Mouse (Mus musculus) MEL (cell line): ENCODE data around the gene Slc7a6. TPM values are rescaled to one million over a fixed set of nuclear protein-coding genes. Genes with fewer than 3 reads are reported as not detected.

Source experiments
- DNase-seq: peaks from one replicate; pipeline ENCODE4 v3.0.0; 2011; ENCODE audit warnings: low read depth, low spot score
- H3K27ac ChIP-seq: 2 replicates; pipeline ENCODE4 v1.5.1; 2012; ENCODE audit warnings: low read depth, mild to moderate bottlenecking, control low read depth, low read length, moderate library complexity; ENCODE audit not compliant: control insufficient read depth
- H3K27me3 ChIP-seq, 2 experiments: fragments of 150-350 bp in 1 of 2; sonication (generic) in 1 of 2; 2 replicates each; pipeline ENCODE4 v1.6.1; 2012; ENCODE audit warnings: low read length in 2 of 2, mild to moderate bottlenecking in 2 of 2, improper control_type of control experiment in 1 of 2, moderate library complexity in 1 of 2; ENCODE audit not compliant: insufficient read depth in 2 of 2, control insufficient read depth in 1 of 2
- H3K36me3 ChIP-seq, 2 experiments: 2 replicates each; pipeline ENCODE4 v1.6.1; 2012 to 2014; ENCODE audit warnings: low read length in 2 of 2, improper control_type of control experiment in 1 of 2, inconsistent platforms in 1 of 2, mild to moderate bottlenecking in 1 of 2; ENCODE audit not compliant: insufficient read depth in 2 of 2, control insufficient read depth in 1 of 2
- H3K4me1 ChIP-seq, 2 experiments: fragments of 150-350 bp in 1 of 2; sonication (generic) in 1 of 2; 2 replicates each; pipeline ENCODE4 v1.6.1; 2012; ENCODE audit warnings: low read length in 2 of 2, improper control_type of control experiment in 1 of 2, mild to moderate bottlenecking in 1 of 2; ENCODE audit not compliant: insufficient read depth in 2 of 2, control insufficient read depth in 1 of 2
- H3K4me3 ChIP-seq, 2 experiments: fragments of 150-350 bp in 1 of 2; sonication (generic) in 1 of 2; 2 replicates each; pipeline ENCODE4 v1.5.1; 2012; ENCODE audit warnings: low read depth in 2 of 2, low read length in 2 of 2, mild to moderate bottlenecking in 2 of 2, moderate library complexity in 2 of 2, control low read depth in 1 of 2, improper control_type of control experiment in 1 of 2; ENCODE audit not compliant: control insufficient read depth in 1 of 2, insufficient read depth in 1 of 2
- H3K79me2 ChIP-seq: 2 replicates; pipeline ENCODE4 v1.6.1; 2012; ENCODE audit warnings: mild to moderate bottlenecking, low read length, moderate library complexity; ENCODE audit not compliant: control insufficient read depth, poor library complexity, insufficient read depth
- H3K9ac ChIP-seq: 2 replicates; pipeline ENCODE4 v1.6.1; 2012; ENCODE audit warnings: low read depth, mild to moderate bottlenecking, control low read depth, low read length, moderate library complexity; ENCODE audit not compliant: control insufficient read depth, poor library complexity, severe bottlenecking
- H3K9me3 ChIP-seq: fragments of 150-350 bp; sonication (generic); replicated peaks from 2 replicates; pipeline ENCODE4 v1.6.1; 2012; ENCODE audit warnings: mild to moderate bottlenecking, low read length, improper control_type of control experiment, moderate library complexity; ENCODE audit not compliant: insufficient read depth
- BHLHE40 ChIP-seq: IDR thresholded peaks from 2 replicates; pipeline ENCODE4 v1.6.1; 2012; ENCODE audit warnings: low read depth, mild to moderate bottlenecking, inconsistent platforms, low read length, improper control_type of control experiment, borderline replicate concordance
- CHD1 ChIP-seq: IDR thresholded peaks from 2 replicates; pipeline ENCODE4 v1.6.1; 2012; ENCODE audit warnings: low read depth, mild to moderate bottlenecking, inconsistent platforms, low read length, improper control_type of control experiment
- CHD2 ChIP-seq: IDR thresholded peaks from 2 replicates; pipeline ENCODE4 v1.6.1; 2011; ENCODE audit warnings: low read length, improper control_type of control experiment
- E2F4 ChIP-seq: IDR thresholded peaks from 2 replicates; pipeline ENCODE4 v1.6.1; 2011; ENCODE audit warnings: low read depth, low read length, improper control_type of control experiment, borderline replicate concordance
- ELF1 ChIP-seq: IDR thresholded peaks from 2 replicates; pipeline ENCODE4 v1.6.1; 2014; ENCODE audit warnings: low read depth, mild to moderate bottlenecking, inconsistent platforms, low read length, improper control_type of control experiment, moderate library complexity
- EP300 ChIP-seq, 2 experiments: IDR thresholded peaks; 2 replicates each; pipeline ENCODE4 v1.6.1; 2011; ENCODE audit warnings: improper control_type of control experiment in 2 of 2, low read length in 2 of 2, low read depth in 1 of 2, mild to moderate bottlenecking in 1 of 2
- GABPA ChIP-seq: IDR thresholded peaks from 2 replicates; pipeline ENCODE4 v1.6.1; 2012; ENCODE audit warnings: low read depth, mild to moderate bottlenecking, inconsistent platforms, low read length, improper control_type of control experiment, moderate library complexity
- JUND ChIP-seq: IDR thresholded peaks from 2 replicates; pipeline ENCODE4 v1.6.1; 2011; ENCODE audit warnings: low read depth, mild to moderate bottlenecking, improper control_type of control experiment, low read length
- KAT2A ChIP-seq: conservative IDR thresholded peaks from 2 replicates; pipeline ENCODE4 v1.6.1; 2012; ENCODE audit warnings: low read depth, low read length, improper control_type of control experiment, inconsistent platforms
- MAFK ChIP-seq: IDR thresholded peaks from 2 replicates; pipeline ENCODE4 v1.6.1; 2011; ENCODE audit warnings: low read depth, mild to moderate bottlenecking, low read length, improper control_type of control experiment, borderline replicate concordance
- MAX ChIP-seq: IDR thresholded peaks from 2 replicates; pipeline ENCODE4 v1.6.1; 2011; ENCODE audit warnings: low read length, improper control_type of control experiment
- MEF2A ChIP-seq: IDR thresholded peaks from 2 replicates; pipeline ENCODE4 v1.6.1; 2014; ENCODE audit warnings: low read depth, mild to moderate bottlenecking, inconsistent platforms, low read length, improper control_type of control experiment; ENCODE audit not compliant: poor library complexity, insufficient replicate concordance, severe bottlenecking; ENCODE audit errors: extremely low read depth
- MXI1 ChIP-seq: IDR thresholded peaks from 2 replicates; pipeline ENCODE4 v1.6.1; 2011; ENCODE audit warnings: mild to moderate bottlenecking, low read depth, low read length, improper control_type of control experiment
- MYB ChIP-seq: IDR thresholded peaks from 2 replicates; pipeline ENCODE4 v1.6.1; 2011; ENCODE audit warnings: mild to moderate bottlenecking, low read depth, low read length, improper control_type of control experiment
- MYC ChIP-seq: IDR thresholded peaks from 2 replicates; pipeline ENCODE4 v1.6.1; 2011; ENCODE audit warnings: low read depth, mild to moderate bottlenecking, low read length, improper control_type of control experiment, moderate library complexity
- NRF1 ChIP-seq: IDR thresholded peaks from 2 replicates; pipeline ENCODE4 v1.6.1; 2014; ENCODE audit warnings: low read depth, mild to moderate bottlenecking, inconsistent platforms, low read length, improper control_type of control experiment, moderate library complexity; ENCODE audit not compliant: poor library complexity, insufficient read depth, severe bottlenecking
- POLR2A ChIP-seq, 2 experiments: IDR thresholded peaks; 2 replicates each; pipeline ENCODE4 v1.6.1; 2011 to 2012; ENCODE audit warnings: low read length in 2 of 2, mild to moderate bottlenecking in 2 of 2, control low read depth in 1 of 2, improper control_type of control experiment in 1 of 2, low read depth in 1 of 2, moderate library complexity in 1 of 2; ENCODE audit not compliant: control insufficient read depth in 1 of 2, insufficient read depth in 1 of 2, poor library complexity in 1 of 2
- POLR2AphosphoS2 ChIP-seq: IDR thresholded peaks from 2 replicates; pipeline ENCODE4 v1.6.1; 2011; ENCODE audit warnings: low read length, improper control_type of control experiment
- RAD21 ChIP-seq: IDR thresholded peaks from 2 replicates; pipeline ENCODE4 v1.6.1; 2011; ENCODE audit warnings: mild to moderate bottlenecking, low read depth, low read length, improper control_type of control experiment
- RCOR1 ChIP-seq: IDR thresholded peaks from 2 replicates; pipeline ENCODE4 v1.6.1; 2012; ENCODE audit warnings: low read depth, mild to moderate bottlenecking, inconsistent platforms, low read length, improper control_type of control experiment
- SIN3A ChIP-seq: IDR thresholded peaks from 2 replicates; pipeline ENCODE4 v1.6.1; 2012; ENCODE audit warnings: low read length, improper control_type of control experiment, inconsistent platforms
- TBP ChIP-seq: IDR thresholded peaks from 2 replicates; pipeline ENCODE4 v1.8.0; 2011; ENCODE audit warnings: low read depth, low read length, improper control_type of control experiment
- TCF12 ChIP-seq: IDR thresholded peaks from 2 replicates; pipeline ENCODE4 v1.6.1; 2014; ENCODE audit warnings: low read depth, mild to moderate bottlenecking, inconsistent platforms, low read length, improper control_type of control experiment, moderate library complexity
- UBTF ChIP-seq: IDR thresholded peaks from 2 replicates; pipeline ENCODE4 v1.6.1; 2012; ENCODE audit warnings: low read depth, mild to moderate bottlenecking, inconsistent platforms, low read length, improper control_type of control experiment, moderate library complexity, borderline replicate concordance; ENCODE audit not compliant: insufficient read depth
- USF1 ChIP-seq: IDR thresholded peaks from 2 replicates; pipeline ENCODE4 v1.6.1; 2014; ENCODE audit warnings: low read depth, mild to moderate bottlenecking, inconsistent platforms, low read length, improper control_type of control experiment, moderate library complexity
- ZKSCAN1 ChIP-seq: IDR thresholded peaks from 2 replicates; pipeline ENCODE4 v1.6.1; 2012; ENCODE audit warnings: low read depth, mild to moderate bottlenecking, inconsistent platforms, low read length, improper control_type of control experiment, moderate library complexity
- ZMIZ1 ChIP-seq: IDR thresholded peaks from 2 replicates; pipeline ENCODE4 v1.6.1; 2012; ENCODE audit warnings: low read depth, mild to moderate bottlenecking, inconsistent platforms, low read length, improper control_type of control experiment, moderate library complexity
- ZNF384 ChIP-seq: IDR thresholded peaks from 2 replicates; pipeline ENCODE4 v1.6.1; 2012; ENCODE audit warnings: low read depth, mild to moderate bottlenecking, inconsistent platforms, low read length, improper control_type of control experiment
- polyA plus RNA-seq, 2 experiments: library from polyadenylated mRNA; stranded (reverse) in 1 of 2; unstranded in 1 of 2; fragments of >175 nt in 1 of 2; fragments of >200 nt in 1 of 2; gene quantifications; 2 replicates each; pipeline versions ENCODE4 v1.2.1 to v1.2.4; 2012; ENCODE audit warnings: low replicate concordance in 2 of 2, low read depth in 1 of 2; ENCODE audit not compliant: insufficient read length in 2 of 2, insufficient read depth in 1 of 2, missing spikeins in 1 of 2
- total RNA-seq: library from RNA; depleted of rRNA; stranded (reverse); fragments of 300-350 nt; gene quantifications from 2 replicates; pipeline ENCODE4 v1.2.3, GENCODE M21; 2012

Gene Slc7a6
- total and polyA plus RNA-seq, 3 experiments, result 34.4 to 48.2 TPM; not detected in 1

- Histone ChIP-seq H3K4me1 (peaks cover 0 to 2% of the 10 kb centered on the region in 2 experiments; a peak in 1 of 4 replicates), H3K36me3 (peaks cover 15 to 22% of the 10 kb centered on the region in 2 experiments), H3K79me2 (peaks cover 39% of the 10 kb centered on the region), H3K9me3 (no peaks in the 10 kb centered on the region), H3K27ac (peak overlapping the region; percentile 73), H3K4me3 (peak overlapping the region; percentile 83 to 95), H3K9ac (peak overlapping the region; percentile 88), H3K27me3 (no peaks in the 10 kb centered on the region)
- TF ChIP-seq MYC (peak; percentile 56; the same call in 1 of the 2 replicates), TBP (0 out of 2 replicates have a peak, but pooled peaks have one; percentile 13), MAX (peak; percentile 56; the same call in 1 of the 2 replicates), SIN3A (peak; percentile 53), USF1 (no peak), CHD1 (0 out of 2 replicates have a peak, but pooled peaks have one; percentile 29), POLR2AphosphoS2 (no peak), MXI1 (peak; percentile 92)
- peak; percentile 67 for DNase-seq
Observed at GRCm38 (mm10) chr8:106210035-106210731, 41.5 kb downstream of the Slc7a6 start.

GRCm38 (mm10) chr8:106210821-106211345, 42.2 kb downstream of the Slc7a6 start, which contains the start of the genes Slc7a6os and Prmt7:
TSS of gene Slc7a6os (minus strand) at chr8:106210935.
TSS of gene Prmt7 (plus strand) at chr8:106210936.
- DNase-seq, result peak; percentile 95
- Histone ChIP-seq H3K36me3 (peaks cover 16 to 22% of the 10 kb centered on the region in 2 experiments), H3K27me3 (no peaks in the 10 kb centered on the region), H3K4me3 (peak within 1 kb of the TSS; percentile 83 to 95), H3K4me1 (peaks cover 0 to 2% of the 10 kb centered on the region in 2 experiments; a peak in 1 of 4 replicates), H3K9ac (peak within 1 kb of the TSS; percentile 88), H3K79me2 (peaks cover 39% of the 10 kb centered on the region), H3K27ac (peak within 1 kb of the TSS; percentile 73), H3K9me3 (no peaks in the 10 kb centered on the region)
- TF ChIP-seq ELF1 (peak; percentile 90), MAFK (no peak), POLR2A (IDR thresholded peaks at IDR 0.05; ENCODE audit: control insufficient read depth in 1 of 2, insufficient read depth in 1 of 2, low read depth in 1 of 2, low read length in 2 of 2, poor library complexity in 1 of 2) (peak; percentile 97 to 99), ZKSCAN1 (no peak), TCF12 (peak; percentile 78), MYB (no peak), EP300 (IDR thresholded peaks at IDR 0.05; ENCODE audit: low read depth in 1 of 2, low read length in 2 of 2) (peak in 1 of 2 experiments; percentile 47; a peak in 2 of 4 replicates), ZMIZ1 (no peak; the same call in none of the 2 replicates), MYC (peak; percentile 96), ZNF384 (no peak), RCOR1 (peak; percentile 19; the same call in 1 of the 2 replicates), CHD2 (no peak), TBP (peak; percentile 85), BHLHE40 (0 out of 2 replicates have a peak, but pooled peaks have one; percentile 27), MEF2A (no peak), POLR2AphosphoS2 (peak; percentile 97), E2F4 (no peak; the same call in 1 of the 2 replicates), SIN3A (peak; percentile 81), JUND (no peak), MAX (peak; percentile 88), GABPA (no peak), NRF1 (0 out of 2 replicates have a peak, but pooled peaks have one; percentile 37), UBTF (peak; percentile 77; the same call in 1 of the 2 replicates), RAD21 (no peak), KAT2A (peak; percentile 80; the same call in 1 of the 2 replicates)
